Mouse (Mus musculus) urinary bladder, postnatal 36 days (tissue): Measurements from ENCODE around the gene Flywch2.
A peak's percentile ranks its signal among the peaks of the same experiment; 100 is the strongest.
"Not testable (repeated sequence)": the region's sequence is repeated elsewhere in the genome, so short reads cannot be mapped to it uniquely, and the experiment has no call there.

Source experiments
- DNase-seq, 2 experiments: peaks; one replicate each; pipeline ENCODE4 v3.0.0; 2022; ENCODE audit warnings: low spot score in 2 of 2, mixed read lengths in 1 of 2

Flywch2 gene

GRCm38 (mm10) chr17:23790269-23791078 is 4.6 kb upstream of the Flywch2 start, which contains the start of gene Srrm2:
Gene Srrm2 (plus strand): TSS chr17:23790532.
- DNase-seq: peak; percentile 46 to 54

DNA sequence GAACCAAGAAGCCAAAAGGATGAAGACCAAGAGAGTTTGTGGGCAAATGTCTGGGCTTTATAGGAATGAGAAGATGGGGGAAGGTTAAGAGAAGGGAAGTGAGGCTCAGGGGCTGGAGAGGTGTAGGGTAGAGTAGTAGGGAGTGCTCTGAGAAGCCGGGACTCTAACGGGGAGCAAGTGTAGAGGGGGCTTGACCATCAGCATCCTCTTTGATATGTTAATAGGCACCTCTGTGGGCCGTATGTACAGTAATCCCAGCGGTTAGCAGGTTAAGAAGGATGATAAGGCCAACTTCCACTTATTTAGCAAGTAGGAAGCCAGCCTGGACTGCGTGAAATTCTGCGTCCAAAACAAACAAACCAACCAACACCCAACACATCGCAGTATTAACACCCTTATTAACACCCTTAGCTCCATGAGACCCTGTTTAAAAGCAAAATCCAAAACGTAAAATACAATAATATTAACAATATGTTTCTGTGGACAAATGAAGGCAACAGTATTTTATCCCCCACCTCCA is 3.9 kb upstream of the Flywch2 start:
- no peak for DNase-seq

DNA sequence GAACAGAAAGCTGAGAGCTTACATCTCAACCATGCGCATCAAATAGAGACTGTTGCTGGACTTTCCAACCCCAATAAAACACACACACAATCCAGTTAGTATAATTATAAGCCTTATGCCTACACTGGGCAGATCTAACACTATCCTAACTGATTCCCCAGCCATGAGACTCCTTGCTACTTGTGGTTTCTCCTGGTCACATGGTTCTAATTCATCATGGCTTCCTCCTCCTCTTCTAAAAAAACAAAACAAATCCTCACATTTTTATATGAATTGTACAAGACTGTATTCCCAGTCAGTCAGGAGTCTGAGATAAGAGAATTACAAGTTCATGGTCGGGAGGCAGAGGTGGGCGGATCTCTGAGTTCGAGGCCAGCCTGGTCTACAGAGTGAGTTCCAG is 3.1 kb upstream of the Flywch2 start:
- no peak for DNase-seq

- no peak for DNase-seq
Measured at GRCm38 (mm10) chr17:23786510-23786931, 640 bp upstream of the Flywch2 start.

- DNase-seq: no peak
Measured at GRCm38 (mm10) chr17:23783352-23783751, 2.5 kb downstream of the Flywch2 start.

DNA sequence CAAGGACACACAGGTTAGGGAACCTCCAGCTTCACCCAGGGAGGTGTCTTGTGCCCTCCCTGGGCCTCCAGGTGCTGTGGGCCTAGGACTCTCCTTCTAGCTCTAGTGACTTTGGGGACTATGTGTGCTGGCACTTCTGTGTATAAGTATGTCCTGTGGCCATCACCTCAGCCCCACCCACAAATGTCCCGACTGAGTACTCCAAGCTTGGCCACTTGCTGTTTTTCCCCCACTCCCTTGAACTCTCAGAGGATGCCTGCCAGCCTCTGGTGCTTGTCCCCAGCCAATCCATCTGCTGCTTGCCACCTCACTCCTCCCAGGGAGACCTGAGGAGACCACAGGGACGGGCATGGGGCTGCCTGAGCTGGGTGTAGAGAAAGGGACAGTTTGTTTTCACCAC is 7.4 kb downstream of the Flywch2 start:
- no peak for DNase-seq

GRCm38 (mm10) chr17:23777141-23777540 is 8.7 kb downstream of the Flywch2 start:
- DNase-seq: no peak

DNA sequence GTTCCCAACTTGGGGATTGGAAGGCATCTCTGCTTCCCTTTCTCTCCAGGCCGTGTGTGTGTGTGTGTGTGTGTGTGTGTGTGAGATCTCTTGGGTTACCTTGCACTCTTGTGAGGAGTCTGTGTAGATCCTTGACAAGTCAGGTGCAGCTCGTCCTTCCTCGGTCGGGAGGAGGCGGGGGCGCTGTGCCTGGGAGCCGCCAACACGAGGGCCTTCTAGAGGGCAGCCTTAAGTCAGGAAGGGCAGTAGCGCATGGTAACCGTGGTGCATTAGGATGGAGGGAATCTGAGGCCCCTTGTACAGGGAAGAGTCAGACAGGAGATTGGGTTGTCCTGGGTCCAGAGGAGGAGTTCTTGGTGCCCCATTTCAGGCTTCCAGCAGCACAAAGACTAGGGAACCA is 9.7 kb downstream of the Flywch2 start:
- no peak for DNase-seq

DNA sequence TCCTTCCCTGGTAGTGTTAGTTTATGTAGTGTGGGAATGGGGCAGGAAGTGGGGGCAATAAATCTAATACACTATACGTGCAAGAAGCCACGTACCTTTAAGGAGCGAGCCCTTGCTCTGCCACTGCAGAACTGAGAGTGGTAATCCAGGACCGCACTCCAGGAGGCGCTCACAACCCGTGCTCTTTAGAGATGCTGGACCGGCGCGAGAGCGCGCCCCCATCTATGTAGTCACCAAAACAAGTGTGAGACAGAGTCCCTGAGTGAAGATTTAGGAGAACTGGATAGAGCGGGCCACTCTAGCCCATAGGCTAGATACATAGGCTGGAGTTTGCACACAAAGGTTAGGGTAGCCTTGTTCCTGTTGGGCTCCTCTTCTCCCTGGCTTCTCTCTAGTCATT is 11.8 kb downstream of the Flywch2 start:
- peak; percentile 65 to 81 for DNase-seq

- no peak for DNase-seq
Measured at GRCm38 (mm10) chr17:23773676-23774075, 12.2 kb downstream of the Flywch2 start.

GRCm38 (mm10) chr17:23772219-23772556 is 13.7 kb downstream of the Flywch2 start:
- not testable (repeated sequence) for DNase-seq

DNA sequence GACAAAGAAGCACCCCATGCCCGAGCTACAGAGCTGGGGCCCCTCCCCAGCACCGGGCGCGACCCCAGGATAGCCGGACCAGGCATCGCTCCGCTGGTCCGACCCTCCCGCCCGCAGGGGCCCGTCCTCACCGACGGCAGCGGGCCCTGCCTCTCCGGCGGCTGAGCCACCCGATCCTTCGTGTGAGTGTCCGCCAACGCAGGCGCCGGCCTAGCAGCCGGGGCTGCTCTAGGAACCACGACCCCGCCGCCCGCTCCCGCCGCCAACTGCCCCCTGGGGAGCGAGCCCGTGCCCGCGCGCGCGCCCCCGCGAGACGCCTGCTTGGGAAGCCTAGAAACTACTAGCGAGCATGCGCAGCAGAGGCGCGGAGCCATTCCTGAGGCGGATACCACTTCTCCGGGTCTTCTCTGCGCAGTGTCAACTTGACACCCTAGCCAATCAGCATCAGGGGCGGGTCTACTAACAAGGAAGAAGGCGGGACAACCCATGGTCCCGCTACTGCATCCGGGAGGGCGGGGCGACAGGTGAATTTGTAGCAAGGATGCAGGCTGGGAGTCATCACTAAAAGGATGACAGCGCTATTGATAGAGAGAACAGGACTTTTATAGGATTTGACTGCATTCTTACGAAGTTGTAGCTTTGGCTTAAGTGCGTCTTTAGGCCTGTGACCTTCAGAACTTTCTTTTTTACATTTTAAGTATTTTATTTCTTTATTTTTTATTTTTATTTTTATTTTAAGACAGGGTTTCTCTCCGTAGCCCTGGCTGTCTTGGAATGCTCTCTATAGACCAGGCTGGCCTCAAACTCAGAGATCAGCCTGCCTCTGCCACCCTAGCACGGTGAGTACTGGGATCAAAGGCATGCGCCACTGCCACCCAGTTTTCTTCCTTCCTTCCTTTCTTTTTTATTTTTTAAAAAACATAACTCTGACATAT is 14.3 kb downstream of the Flywch2 start, which contains the start of gene Flywch1:
Gene Flywch1, minus strand, starts transcription at position 319 of the 935 bp plus-strand sequence.
- DNase-seq: peak; percentile 96 to 97

- no peak for DNase-seq
Measured at GRCm38 (mm10) chr17:23770896-23771283, 15.0 kb downstream of the Flywch2 start.

DNA sequence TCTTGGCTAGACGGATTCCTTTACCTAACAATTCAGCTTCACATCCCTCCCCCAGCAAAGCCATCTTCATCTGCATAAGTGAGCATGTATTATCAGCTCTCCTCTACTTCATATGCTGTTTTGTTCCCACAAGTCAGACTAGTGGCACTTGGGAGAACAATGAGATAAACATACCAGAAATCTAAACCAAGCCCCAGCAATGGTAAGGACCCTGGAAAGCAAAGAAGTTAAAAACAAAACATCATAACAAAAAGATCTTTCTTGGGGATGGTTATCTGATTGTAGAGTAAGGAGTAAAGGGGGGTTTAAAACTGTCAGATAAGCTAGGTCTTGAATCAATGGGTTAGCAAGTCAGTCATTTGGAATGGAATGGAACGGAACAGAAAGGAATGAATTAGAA is 15.4 kb downstream of the Flywch2 start:
- no peak for DNase-seq

DNA sequence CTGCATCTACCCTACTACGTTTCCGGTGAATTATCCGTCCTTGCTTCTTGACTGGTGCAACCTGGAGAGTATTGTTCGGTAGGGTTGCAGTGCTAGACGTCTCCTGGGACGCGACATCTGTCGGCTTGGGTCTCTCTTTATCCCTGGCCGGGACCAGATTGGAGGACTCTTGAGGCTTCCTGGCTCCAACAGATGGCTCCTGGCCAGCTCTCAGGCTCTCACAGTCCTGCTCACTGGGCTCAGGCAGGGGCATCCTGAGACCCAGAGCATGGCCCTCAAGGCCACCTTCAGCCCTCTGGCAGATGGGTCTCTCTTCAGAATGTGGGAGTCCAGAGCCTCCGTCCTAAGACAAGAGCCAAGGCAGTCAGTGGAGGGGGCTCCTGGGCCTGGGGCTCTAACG is 22.9 kb downstream of the Flywch2 start:
- DNase-seq: no peak

DNA sequence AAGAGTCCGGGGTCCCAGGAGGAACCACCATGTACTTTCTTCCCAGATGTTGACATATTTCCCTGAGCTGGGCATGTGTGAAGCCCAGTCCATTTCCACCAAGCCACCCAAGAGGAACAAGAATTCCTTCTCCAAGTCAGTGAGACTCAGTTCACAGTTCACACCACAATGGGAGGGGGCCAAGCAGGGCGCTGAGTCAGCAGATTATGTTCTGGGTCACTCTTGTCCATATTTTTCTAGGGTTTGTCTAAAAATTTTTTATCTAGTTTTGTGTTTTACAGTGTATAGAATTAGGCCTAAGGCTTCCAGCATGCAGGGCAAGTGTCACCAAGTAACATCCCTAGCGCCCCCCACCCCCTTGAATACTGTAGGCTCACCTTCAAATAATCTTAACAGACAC is 24.7 kb downstream of the Flywch2 start:
- DNase-seq: no peak

GRCm38 (mm10) chr17:23760231-23760630 is 25.6 kb downstream of the Flywch2 start:
- no peak for DNase-seq

DNA sequence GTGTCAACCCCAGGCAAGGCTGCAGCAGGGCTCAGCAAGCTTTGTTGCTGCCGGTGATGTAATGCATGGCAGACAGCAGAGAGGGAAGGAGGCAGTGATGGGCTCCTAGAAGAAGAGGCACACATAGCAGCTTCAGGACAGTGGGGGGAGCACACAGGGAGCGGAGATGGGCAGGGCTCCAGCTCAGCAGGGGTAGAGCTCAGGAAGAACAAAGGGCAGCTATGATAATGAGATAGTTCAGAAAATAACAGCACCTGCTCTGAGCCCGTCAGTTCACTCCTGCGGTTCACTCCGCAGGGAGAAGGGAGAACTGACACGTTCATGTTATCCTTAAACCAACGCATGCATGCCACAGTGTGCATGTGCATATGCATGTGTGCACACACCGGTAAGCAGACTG is 27.1 kb downstream of the Flywch2 start:
- DNase-seq: no peak

GRCm38 (mm10) chr17:23757581-23757980 is 28.3 kb downstream of the Flywch2 start:
- no peak for DNase-seq

- DNase-seq: no peak
Measured at GRCm38 (mm10) chr17:23755689-23756088, 30.2 kb downstream of the Flywch2 start.

DNA sequence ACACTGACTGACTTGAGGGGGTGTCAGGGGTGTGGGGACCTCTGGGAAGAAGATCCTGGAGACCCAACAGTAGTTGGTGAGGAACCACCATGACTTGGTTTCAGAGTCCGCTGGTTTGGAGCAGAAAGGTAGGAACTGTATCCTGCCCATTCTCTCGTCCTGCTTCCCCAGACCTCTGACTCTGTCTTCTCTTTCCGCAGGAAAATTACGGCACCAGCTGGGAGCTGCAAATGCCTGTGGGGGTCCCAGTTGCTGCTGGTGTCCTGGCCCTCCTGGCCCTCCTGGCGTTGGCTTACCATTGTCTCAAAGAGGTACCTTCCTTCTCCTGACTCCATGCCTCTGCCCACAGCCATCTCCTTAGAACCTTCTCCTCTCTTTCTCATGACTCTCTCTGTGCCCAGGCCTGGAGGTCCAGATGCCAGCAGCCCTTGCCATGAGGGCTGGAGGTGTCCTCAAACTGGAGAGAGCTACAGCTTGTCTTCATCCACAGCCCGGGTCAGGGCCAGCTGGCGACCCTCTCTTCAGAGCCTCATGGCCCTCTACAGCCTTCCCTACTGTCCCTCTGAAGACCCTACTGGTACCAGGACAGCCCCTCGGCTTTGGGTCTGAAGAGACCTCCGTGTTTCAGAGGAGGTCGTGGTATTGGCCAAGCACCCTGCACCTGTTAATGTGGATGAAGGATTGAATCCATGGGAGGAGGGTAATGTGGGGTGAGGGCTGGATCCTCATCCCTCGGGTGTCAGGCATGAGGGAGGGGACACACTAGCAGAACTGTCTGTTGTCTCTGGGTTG is 36.3 kb downstream of the Flywch2 start:
- DNase-seq: no peak
